Mouse (Mus musculus): Measurements from ENCODE around the gene Ube2f.
A peak's percentile ranks its signal among the peaks of the same experiment; 100 is the strongest.

The Ube2f gene

DNA sequence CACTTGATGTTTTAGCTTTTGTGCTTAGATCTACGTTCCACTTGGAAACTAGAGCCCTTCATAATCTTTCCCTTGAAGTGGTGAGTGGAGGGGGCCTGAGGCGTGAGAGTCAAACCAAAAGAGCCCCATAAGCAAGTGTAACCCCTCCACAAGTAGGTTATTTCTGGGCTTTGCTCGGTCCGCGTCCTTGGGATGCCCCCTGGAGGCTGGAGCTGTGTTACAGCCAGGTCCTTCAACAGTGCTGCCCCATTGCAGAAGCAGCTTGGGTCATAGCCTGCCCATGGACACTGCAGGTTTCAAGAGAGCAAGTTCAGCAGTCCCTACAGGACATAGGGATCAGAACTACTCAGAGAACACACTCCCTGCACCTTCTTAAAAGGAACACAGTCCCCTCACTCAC is 11.0 kb upstream of the Ube2f start:
- DNase-seq, result peak; percentile 65 to 68

DNA sequence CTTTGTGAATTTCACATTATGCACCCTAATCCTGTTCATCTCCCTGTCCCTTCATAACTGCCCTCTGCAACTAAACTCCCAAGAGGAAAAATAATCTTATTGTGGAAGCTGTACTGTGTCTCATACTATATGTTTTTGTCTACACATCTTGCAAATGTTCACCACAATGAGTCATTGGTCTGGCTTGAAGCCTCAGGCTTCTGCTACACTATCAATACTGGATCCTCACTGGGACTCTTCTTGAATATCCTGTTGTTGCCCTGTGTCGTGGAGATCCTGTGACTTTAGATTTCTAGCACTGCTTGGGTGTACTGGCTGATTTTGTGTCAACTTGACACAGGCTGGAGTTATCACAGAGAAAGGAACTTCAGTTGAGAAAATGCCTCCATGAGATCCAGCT is 10.3 kb upstream of the Ube2f start:
- DNase-seq, result no peak

DNA sequence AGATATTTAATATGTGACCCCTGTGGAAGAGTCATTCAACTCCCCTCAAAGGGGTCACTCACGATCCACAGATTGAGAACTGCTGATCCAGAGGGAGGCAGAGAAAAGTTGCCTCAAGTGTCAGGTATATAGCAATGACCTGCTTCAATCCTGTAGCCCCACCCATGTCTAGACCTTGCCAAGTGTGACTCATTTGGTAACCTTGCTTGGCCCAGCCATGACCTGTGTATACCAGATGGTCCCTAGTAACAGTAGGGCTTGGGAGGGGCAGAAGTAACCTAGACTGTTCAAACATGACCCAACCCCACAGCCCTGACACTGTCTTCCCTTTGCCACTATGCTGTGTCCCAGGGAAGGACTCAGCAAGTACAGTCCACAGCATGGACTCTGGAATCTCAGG is 9.4 kb upstream of the Ube2f start:
- no peak for DNase-seq

DNA sequence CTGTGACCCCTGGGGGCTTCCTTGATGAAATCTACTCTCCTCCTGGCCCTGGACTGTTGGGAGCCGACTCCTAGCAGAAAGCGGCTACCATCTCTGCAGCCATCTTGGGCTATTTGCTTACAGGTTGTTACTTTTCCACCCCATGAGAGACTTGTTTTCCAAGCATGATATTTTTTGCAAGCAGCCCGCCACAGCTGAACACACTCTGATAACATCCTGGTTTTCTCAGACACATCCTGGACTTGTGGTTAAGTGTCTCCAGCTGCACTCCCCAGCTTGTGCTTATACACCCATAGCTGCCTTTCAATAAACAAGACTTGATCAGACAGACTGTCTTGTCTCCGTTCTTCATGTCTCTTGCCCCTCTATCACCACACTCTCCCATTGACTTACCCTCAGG is 8.9 kb upstream of the Ube2f start:
- DNase-seq, result no peak

DNA sequence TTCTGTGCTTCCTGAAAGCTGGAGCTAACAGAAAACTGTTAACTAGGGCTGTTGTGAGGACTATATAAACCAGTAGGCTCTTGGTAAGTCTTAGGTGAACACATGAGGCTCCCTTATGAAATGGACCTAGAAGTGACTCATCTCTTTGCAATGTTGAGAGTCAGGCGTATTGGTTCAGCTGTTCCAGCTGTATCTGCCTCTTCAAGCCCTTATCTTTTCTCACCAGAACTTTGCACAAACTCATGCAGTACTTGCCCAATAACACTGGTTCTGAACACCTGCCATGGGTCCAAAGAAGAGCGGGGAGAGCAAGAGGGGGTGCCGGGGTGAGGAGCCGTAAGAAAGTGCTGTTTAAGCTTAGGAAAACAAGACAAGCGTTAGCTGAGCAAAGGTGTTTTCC is 1.9 kb upstream of the Ube2f start:
- no peak for DNase-seq

DNA sequence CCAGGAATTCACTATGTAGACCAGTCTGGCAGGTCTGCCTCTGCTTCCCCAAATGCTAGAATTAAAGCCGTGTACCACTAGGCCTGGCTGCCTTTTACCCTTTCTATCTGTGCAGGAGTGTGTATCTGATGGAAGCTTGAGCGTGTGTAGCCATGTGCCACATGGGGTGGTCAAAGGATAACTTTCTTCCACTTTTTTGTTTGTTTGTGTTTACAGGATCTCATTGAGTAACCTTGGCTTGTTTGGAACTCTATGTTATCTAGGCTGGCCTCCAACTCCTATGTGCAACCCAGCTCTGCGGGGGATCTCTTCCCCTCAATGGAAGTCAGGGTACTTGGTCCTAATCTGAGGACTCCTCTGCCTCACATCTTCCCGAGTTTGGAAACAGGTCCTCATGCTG is 1.1 kb upstream of the Ube2f start:
- peak; percentile 15 to 20 for DNase-seq

DNA sequence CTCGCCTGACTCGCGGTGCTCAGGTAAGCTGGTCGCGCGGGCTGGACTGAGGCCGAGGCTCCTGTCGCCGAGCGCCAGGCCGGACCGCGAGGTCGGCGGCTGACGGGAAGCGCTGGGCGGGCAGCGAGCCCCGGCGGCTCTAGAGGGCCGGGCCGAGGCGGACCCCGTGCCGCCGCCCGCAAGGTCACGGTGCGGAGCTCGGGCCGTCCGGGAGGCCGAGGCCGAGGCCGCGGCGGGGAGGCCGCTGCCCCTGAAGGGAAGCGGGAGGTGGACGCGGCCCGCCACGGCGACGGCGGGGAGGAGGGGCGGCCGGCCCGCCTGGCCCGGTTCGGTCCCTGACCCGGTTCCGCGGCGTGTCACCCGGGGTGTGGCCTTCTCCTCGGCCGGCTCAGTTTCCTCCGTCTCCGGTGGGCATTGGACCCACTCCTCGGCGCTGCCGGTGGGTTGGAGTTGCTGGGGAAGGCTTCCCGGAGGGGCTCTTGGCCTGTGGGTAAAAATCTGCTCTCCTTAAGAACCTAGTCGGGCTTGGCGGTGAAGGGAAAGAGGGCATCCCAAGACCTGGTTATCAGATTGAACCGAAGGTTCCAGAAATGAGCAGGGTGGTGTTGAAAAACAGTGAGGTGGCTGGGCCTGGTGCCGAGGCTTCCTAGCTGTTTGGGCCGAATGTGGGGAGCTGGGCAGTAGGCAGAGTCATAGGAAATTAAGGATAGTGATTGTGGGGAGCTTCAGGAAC is 477 bp downstream of the Ube2f start:
- peak; percentile 45 to 53 for DNase-seq

DNA sequence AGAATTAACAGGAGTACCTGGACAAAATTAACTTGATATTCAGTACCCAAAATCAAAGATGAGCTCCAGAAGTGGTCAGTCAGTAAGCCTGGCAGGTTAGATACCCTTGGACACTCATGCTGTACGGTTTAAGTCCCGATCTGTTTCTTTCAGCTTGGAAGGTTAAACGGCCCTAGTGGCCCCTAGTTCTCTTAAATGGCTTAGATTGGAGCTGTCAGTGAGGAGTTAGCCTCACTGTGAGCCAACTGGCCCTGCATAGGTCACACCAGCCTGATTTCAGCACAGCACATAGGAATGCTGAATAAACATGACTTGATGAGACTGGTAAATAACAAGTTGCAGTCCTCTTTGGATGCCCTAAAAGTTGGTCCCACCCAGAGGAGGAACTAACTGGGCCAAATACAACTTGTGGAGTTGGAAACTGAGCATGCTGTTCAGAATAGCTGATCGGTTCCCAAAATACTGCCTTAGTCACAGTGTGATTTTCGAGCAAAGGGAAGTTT is 1.1 kb downstream of the Ube2f start:
- DNase-seq, result peak in 1 of 2 experiments; percentile 22

DNA sequence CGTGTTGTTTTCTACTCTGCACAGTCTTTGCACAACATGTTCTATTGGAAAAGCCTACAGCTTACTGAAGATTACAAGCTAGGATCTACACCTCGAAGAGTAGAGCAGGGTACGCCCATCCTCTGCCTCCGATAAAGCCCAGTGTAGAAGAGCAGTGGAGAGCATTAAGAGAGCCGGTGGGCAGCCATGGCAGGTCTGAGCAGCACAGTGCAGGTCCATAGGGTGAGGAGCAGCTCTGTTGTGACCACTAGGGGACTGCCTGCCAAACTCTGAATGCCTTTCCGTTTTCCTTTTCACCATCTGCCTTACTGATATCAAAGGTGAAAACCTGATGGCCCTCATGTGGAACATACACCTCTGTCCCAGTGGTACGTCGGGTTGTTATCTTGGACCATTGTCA is 1.8 kb downstream of the Ube2f start:
- DNase-seq, result no peak

DNA sequence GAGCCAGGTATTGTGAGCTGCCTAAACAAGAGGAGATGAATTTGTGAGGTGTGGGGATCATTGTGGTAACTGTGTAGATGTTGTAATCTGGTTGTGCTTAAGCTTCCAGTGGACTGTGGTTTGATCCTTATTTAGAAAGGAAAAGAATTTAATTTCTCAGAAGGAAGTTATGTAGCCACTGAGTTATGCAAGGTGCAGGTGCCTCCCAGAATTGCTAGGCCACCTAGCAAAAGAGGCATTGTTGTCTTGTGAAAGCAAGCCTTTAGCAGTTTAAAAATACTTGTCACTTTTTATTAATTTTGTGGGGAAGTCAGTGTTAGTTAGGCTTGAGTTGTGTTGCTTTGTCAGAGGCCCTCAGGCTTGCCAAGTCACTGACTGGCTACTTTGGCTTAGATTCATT is 7.8 kb downstream of the Ube2f start:
- no peak for DNase-seq

DNA sequence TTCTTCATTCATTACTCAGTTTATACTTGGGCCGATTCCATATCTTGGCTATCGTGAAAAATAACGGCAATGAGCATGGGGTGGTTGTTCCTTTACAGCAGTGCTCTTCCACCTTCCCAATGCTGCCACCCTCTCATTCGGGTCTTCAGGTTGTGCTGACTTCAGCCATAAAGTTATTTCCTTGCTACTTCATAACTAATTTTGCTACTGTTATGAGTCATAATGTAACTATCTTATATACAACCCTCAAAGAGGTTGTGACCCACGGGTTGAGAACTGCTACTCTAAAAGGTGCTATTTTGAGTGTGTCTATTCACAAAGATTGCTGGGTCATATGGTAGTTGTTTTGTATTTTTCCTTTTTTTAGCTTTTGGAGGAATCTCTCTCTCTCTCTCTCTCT is 9.7 kb downstream of the Ube2f start:
- DNase-seq, result no peak

DNA sequence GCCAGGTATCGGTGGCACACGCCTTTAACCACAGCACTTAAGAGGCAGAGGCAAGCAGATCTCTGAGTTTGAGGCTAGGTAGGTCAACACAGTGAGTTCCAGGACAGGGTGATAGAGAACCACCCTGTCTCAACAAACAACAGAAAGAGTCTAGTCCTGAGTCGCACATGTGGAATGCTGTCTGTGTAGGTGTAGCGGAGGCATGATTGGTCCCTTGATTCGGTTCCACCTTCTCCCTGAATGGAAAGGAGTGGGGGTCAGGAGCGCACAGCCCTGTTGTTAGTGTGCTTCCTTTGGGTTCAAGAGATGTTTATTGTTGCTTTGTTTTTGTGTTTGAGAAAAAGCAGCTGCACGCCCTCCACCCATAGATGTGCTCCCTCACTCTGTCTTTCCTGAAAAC is 12.4 kb downstream of the Ube2f start:
- no peak for DNase-seq

DNA sequence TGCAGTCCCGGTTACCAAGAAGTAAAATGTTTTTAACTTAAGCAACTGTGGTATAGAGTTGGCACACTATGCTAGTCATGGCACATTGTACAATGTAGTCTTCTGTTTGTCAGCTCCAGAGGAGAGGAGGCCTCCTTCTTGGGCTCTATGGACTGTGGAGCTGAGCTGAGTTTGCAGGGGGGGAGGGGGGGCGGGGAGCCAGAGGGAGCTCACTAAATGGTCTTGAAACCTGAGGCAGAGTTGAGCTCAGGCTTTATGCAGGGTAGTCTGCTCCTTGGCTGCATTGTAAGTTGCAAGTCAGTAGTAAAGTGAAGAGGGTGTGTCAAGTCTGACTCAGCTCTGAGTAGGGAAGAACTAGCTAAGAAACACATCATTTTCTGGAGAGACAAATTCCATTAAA is 22.2 kb downstream of the Ube2f start:
- DNase-seq, result no peak

DNA sequence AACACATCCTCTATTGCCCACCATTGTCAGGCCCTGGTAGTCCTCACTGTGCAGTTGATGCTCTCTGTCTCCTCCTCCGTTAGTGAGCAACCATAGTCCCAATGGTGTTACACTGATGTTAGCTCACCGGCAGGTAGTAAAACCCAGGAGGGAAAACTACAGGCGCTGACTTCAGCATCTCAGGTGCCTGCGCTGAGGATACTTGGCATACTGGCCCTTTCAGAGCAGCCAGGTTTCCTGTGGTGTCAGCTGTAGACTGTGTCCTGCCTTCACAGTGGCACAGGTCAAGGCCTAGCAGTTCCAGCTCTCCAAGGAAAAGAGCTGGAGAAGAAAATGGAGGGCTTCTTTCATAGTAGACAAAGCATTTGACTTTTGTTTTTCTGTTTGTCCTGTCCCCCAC is 26.5 kb downstream of the Ube2f start:
- DNase-seq, result no peak

DNA sequence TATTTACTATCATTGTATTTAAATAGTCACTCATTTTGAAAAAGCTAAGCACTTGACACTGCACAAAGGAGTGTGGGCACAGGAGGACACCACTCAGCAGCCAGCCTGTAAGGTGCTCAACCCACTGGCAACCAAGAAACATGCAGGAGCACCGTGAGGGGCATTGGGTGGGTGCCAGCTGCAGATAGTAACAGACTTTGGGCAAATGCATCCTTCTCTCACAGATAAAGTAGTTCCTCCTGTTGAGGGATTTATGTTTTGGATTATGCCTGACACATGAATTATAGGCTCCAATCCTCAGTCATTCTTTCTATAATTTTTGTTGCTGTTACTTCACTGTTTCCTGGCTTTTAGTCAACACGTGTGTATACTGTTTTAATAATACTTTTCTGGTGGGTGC is 27.4 kb downstream of the Ube2f start:
- no peak for DNase-seq

DNA sequence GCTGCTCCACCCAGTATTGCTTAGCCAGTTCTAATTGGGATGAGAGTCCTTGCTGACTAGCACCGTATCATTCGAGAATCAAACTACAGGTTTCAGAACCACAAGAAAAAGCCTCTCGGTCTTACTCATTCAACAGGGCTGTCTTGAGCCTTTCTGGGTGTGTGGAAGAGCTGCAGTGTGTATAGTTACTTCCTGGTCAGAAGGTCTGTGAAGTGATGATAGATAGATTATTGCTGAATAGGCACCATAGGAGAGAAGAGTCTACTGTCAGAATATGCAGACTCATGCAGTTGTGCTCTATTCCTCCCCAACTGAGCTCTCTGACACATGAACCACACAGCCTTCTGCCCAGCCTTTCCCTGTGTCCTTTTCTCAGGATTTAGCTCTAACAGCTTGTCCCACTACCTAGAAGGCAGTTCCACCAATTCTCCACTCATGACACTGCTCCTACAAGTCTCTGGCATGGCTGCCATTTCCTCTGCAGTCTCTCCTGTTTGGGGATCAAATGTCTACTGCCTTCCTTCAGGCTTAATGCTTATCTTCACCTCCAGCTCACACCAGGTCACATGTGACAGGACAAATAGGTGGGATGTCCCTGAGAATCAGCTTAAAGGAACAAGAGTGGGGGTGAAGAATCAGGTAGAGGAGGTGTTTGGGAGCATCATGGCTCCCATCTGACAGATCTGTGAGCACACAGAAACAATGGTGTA is 28.5 kb downstream of the Ube2f start:
- DNase-seq, result no peak

DNA sequence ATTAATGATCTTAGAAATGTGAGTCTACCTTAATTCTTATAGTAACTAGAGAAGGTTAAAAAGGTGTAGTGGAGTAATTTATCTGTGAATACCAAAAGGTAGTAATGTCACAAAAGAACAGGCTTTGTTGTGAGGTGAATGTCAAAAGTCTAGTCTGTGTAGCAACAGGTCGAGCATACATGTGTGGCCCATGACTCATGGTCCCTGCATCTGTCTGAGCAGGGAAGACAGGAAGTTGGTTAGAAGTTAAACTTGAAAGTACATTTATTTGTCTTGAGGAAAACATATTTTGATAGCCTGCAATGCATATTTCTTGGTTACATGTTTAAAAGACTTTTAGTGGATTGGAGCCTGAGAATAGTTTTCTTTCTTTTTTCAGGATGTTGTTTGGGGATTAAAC is 29.0 kb downstream of the Ube2f start:
- DNase-seq, result no peak

DNA sequence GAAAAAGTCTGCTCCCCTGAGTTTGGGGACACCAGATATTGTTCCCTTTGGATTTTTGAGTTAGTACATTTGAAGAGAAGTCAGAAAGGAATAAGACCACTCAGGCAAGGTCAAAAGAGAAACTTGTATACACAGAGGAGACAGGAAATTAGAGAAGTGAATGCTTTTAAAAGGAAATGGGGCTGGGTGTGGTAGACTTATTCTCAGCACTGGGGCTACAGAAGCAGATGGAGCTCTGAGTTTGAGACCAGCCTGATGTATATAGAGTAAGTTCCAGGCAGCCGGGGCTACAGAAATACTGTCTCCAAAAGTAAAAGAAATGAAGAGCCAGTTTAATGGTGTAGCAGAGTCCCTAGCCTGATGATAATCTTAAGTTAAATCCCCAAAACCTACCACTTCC is 32.5 kb downstream of the Ube2f start:
- no peak for DNase-seq

DNA sequence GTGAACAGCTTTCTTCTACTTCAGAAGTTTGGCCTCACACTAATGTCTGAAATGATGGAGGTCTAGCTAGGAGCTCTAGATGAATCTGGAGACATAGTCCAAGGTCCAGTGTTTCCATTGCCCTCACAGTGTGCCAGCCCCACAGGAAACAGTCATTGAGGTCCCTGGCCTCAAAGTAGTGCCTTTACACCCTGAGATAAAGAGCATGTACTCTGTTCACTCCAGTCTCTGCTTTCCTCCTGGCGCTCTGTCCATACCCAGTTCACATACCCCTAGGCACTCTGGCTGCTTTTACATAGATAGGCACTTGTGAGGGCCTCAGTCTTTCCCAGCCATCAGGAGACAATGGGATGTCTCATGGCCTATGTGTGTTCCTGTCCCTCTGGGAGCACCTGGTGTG is 39.3 kb downstream of the Ube2f start:
- DNase-seq, result no peak

DNA sequence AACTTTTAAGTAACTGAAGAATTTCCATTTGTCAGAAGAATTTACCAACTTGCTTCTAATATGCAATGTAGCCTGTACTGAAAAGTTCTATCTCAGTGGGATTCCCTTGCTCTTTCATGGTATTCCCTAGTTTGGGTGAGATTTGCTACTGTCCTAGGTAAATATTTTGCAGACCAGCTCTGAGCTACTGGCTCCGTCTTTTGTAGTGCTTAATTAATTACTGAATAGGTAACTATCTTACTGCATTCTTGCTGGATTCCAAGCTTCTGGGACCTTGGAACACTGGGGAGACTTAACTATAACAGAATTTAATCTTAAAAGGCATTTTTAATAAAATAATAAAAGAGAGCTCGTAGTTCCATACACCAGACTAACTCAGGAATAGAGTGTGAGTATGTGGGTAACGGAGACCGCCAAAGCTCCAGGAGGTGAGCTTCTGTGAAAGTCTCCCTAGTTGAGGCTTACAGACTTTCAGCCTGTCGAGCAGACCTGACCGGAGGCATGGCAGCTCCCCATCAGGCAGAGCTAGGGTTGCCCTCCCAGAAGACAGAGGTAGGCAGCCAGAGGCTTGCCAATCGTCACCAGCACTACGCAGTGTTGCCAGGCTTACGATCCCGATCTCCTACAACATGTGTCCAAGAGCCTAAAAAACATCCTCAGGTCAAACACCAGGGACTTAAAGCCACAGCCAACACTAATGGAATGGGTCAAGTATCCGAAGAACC is 42.2 kb downstream of the Ube2f start:
- no peak for DNase-seq

DNA sequence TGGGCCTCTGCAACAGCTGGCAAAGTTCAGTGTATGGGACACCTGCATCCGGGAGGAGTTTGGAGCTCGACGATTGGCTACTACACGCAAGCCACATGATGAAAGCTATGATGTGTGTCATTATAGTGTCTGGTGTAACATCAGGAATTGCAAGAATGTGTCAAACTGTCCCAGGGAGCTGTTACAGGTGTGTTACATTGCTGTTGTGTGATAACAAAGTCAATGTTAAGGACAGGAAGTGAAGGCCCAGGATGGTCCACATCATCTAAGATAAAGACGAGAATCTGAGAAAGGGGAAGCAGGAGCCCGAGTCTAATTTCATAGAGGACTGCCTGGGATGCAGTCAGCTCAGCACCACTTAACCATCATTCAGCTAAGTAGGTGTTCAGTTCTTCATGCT is 45.4 kb downstream of the Ube2f start:
- no peak for DNase-seq

DNA sequence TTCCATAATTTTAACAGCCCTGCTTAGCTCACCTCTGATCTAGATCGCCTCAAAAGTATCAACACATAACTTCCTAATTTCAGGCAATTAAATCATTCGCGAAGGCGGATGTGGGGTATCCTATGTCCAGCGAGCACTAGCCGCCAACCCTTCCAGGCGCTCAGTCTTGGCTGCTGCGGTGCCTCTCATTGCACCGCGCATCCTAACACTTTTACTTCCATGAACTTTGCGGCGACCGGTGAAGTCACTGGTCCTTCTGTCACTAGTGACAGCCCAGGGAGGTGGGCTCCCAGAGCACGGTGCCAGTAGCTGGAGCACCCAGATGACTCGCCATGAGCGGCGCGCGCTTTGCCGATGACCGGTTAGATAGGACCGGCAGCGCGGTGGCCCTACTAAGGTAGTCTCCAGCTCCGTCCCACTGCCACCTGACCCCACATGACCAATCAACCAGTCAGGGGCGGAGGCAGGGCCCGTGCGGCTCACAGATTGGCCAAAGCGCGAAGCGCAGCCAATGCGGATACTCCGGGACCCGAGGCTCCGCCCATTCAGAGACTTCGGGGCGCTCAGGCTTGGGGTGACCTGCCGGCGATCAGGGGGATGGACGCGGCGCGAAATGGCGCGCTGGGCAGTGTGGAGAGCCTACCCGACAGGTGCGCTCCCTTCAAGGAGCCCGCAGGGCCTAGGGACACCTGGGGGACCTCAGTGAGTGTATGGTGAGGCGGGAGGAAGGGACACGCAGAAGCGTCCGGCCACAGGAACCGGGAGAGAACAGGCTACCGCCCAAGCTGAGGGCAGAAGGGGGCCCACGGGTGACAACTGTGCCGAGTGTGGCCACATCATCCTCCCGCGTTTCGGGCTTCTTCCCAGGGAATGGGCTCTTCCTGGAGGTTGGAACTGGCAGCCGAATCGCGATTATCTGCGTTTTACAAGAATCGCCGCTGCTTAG is 48.0 kb downstream of the Ube2f start, which contains the start of gene Scly:
Gene Scly, plus strand, starts transcription at position 540 of the 946 bp plus-strand sequence.
- DNase-seq, result peak; percentile 94 to 96

All from cerebellum, postnatal 14 days (tissue).